21 mouse cellular contexts compared by ENCODE assay signal in genomic region chr16:92454495-92454894, GRCm38 (mm10). TPM values are rescaled to one million over a fixed set of nuclear protein-coding genes. Genes with fewer than 3 reads are reported as not detected.
"Had no signal": no experiment of that assay in that cellular context is flagged by ENCODE, and none has a peak within 500 bp of the region (broad histone marks: within the 10 kb centered on the region; RNA-seq: fewer than 3 reads in every experiment).

No protein-coding gene starts in this region.

- H3K36me3 ChIP-seq: limb, embryonic 15.5 days had no signal

- H3K4me2 ChIP-seq: limb, embryonic 12.5 days; limb, embryonic 15.5 days; liver, embryonic 11.5 days; lung, embryonic 14.5 days; midbrain, embryonic 13.5 days; neural tube, embryonic 13.5 days had no signal

- H3K4me1 ChIP-seq: limb, embryonic 12.5 days had no signal

- H3K4me3 ChIP-seq: limb, embryonic 12.5 days; limb, embryonic 15.5 days; midbrain, embryonic 10.5 days; midbrain, embryonic 13.5 days; myocyte; neural tube, embryonic 13.5 days had no signal

- H3K27me3 ChIP-seq: limb, embryonic 12.5 days; limb, embryonic 15.5 days; midbrain, embryonic 13.5 days; neural tube, embryonic 13.5 days had no signal

- H3K9ac ChIP-seq: limb, embryonic 12.5 days; limb, embryonic 15.5 days; liver, embryonic 14.5 days; liver, postnatal 0 days; lung, embryonic 14.5 days; midbrain, embryonic 13.5 days; neural tube, embryonic 13.5 days had no signal

- H3K9me3 ChIP-seq: limb, embryonic 12.5 days; limb, embryonic 15.5 days; midbrain, embryonic 10.5 days; midbrain, embryonic 13.5 days; neural tube, embryonic 13.5 days had no signal

- ATAC-seq: liver, postnatal 0 days; midbrain, embryonic 13.5 days; midbrain, embryonic 16.5 days had no signal

- DNase-seq: kidney, adult 18-20 months; kidney, adult 9 months; kidney, postnatal 14 days; kidney, postnatal 4 days; left cerebral cortex, postnatal 4 days; liver, postnatal 0 days; lung, embryonic 14.5 days; lung, postnatal 14 days; lung, postnatal 4 days; thymus, postnatal 25 days had no signal

- H3K27ac ChIP-seq: limb, embryonic 12.5 days; limb, embryonic 15.5 days; liver, embryonic 14.5 days; midbrain, embryonic 10.5 days; midbrain, embryonic 13.5 days; neural tube, embryonic 13.5 days had no signal

RNA-seq across cellular contexts. Expression of gene Clic6, which starts 31.0 kb away (rescaled TPM):
- total RNA-seq: monocyte, adult 5-6 weeks; neutrophil, adult 5-6 weeks had no signal
- polyA plus RNA-seq: myocyte had no signal
